Mouse (Mus musculus) cerebellum, adult 9-10 months (tissue): ENCODE measurements around the gene Ndc1.
A peak's percentile ranks its signal among the peaks of the same experiment; 100 is the strongest.
"Not testable (repeated sequence)": the region's sequence is repeated elsewhere in the genome, so short reads cannot be mapped to it uniquely, and the experiment has no call there.

Experiments used
- DNase-seq: peaks from one replicate; pipeline ENCODE4 v3.0.0; 2022

Gene Ndc1

DNA sequence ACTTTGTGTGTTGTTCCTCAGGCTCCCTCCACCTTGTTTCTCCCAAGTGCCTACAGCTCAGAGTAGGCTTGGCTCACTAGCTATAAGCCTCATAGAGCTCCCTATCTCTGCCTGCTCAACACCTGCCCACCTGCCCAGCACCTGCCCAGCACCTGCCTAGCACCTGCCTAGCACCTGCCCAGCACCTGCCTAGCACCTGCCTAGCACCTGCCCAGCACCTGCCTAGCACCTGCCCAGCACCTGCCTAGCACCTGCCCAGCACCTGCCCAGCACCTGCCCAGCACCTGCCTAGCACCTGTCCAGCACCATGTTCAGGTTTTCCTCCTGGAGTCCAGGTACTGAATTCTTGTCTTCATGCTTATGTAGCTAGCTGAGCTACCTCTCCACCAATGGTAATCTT, 1.2 kb upstream of the Ndc1 start:
- DNase-seq = not testable (repeated sequence)

DNA sequence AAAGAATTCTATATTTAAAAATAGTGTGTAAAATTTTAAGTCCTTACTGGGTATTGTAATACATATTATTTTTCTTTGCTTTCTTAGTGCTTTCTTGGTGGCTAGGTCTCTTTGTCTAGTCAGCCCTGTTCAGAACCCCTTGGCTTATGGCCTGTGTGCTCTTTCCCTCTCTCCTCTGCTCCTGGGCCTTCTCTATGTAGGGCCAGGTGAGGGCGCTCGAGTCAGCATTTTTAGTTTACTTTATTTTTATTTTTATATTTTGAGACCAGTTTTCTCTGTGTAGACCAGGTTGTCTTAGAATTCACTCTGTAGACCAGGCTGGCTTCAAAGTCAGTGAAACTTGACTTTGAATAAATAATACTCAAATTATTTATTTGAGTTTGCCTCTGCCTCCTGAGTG, 4.7 kb downstream of the Ndc1 start:
- no peak for DNase-seq

DNA sequence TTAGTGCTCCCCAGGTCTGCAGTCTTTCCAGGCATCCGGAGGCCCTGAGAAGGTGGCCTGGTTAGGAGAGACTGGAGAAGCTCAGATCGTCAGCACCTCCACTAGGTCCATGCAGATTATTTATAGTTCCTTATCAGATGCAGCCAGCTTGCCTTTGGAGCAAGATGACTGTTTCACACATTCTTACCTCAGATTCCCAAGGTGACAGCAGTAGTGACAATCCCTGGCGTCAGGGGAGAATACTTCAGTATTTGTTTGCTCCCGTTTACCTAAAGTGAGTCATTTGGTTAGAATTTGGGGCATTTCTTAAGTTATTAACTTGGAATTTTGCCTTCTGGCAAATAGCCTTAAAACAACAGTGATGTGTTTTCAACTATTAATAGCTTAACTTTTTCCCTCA, 7.1 kb downstream of the Ndc1 start:
- DNase-seq = no peak

DNA sequence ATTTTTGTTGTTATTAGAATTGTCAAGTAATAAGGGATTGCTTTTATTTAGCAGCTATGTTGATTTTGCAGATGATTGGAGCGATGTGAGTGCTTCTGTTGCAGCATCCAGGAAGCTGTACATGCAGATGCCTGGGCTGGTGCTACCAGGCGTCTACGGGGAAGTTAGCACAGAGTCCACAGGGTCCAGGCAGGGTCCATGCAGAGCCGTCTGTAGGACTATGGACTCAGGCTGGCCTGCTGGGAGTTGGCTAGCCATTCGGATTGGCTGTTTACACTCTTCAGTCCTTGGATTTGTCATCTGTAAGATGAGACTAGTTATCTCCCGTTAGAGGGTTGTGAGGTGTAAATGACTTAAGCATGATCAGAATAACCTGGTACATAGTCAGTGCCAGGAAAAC, 11.4 kb downstream of the Ndc1 start:
- no peak for DNase-seq

DNA sequence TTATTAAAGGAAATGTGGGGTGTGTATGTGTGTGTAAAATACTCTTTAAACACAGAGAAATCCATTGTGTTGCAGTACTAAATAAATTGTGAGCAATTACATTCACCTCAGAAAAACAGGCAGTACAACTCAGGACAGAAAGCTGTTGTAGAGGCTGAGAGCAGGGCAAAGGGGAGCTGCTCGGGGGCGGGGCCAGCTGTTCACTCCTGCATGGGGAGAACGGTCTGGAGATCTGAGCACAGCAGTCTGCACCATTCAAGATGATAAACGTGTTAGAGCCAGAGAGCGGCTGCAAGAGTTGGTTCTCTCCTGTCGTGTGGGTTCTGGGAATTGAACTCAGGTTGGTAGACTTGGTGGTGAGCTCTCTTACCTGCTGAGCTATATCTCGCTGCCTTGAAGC, 13.3 kb downstream of the Ndc1 start:
- DNase-seq = no peak

DNA sequence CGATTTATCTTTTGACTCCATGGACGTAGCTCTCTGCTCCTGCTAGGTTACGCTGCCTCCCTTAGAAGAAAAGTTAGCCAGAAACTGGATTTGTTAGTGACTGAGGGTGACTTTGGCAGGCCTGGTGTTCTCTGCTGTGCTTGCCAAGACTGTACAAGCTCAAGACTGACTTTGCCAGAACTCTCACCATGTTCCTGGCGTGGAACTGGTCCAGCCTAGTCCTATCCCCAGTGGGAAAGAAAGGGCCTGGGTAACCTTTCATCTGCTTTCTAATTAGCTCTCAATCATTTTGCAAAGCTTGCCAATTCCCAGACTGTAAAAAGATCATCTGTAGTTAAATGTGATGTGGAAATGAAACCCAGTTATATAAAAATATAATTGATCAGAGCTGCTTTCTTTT, 19.5 kb downstream of the Ndc1 start:
- DNase-seq = peak; percentile 36

DNA sequence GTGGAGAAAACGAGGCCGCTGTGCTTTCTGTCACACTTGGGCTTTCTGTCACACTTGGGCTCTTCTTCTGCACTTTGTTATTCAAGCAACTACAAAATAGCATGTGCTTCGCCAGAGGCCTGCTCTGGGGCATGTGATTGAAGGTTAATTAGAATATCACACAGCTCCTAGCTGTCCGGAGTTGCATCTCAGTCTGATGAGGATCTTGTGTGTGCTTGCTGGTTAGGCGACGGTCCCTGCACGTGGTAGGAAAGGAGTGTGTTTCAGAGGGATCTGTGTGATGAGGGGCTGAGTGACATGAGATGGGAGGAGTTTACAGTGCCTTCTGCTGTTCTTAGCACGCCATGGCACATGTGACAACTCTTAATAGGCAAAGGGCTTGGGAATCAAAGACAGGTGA, 19.9 kb downstream of the Ndc1 start:
- no peak for DNase-seq

DNA sequence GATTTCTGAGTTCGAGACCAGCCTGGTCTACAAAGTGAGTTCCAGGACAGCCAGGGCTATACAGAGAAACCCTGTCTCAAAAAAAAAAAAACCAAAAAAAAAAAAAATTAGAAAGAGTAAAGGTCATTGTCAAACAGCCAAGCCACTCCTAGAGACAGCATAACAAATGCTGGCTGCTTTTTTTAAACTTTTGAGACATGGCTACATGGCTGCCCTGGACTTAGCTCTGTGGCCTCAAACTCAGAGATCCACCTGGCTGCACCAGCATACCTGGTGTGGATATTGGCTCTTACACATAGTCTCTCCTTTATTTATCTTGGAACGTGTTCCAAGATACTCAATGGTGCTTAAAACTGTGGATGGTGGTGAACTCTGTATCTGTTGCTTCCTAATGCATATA, 20.7 kb downstream of the Ndc1 start:
- DNase-seq = no peak

DNA sequence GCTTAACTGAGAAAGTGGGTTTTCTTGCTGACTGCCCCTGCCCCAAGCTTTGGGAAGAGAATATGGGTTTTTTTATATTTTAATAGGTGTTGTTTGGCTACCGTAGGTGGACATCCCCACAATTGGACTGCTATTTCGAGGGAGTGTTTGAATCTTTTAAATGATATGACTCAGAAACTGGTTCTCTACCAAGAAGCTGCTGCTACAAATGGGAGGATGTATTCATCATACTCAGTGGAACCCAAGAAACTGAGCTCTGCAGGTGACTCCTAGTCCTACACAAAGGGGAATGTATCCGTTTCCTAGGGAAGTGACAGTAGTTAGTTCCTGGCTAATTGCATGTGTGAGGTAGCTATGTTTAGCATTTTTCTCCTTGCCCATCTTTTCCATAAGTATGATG, 21.8 kb downstream of the Ndc1 start:
- DNase-seq = no peak

DNA sequence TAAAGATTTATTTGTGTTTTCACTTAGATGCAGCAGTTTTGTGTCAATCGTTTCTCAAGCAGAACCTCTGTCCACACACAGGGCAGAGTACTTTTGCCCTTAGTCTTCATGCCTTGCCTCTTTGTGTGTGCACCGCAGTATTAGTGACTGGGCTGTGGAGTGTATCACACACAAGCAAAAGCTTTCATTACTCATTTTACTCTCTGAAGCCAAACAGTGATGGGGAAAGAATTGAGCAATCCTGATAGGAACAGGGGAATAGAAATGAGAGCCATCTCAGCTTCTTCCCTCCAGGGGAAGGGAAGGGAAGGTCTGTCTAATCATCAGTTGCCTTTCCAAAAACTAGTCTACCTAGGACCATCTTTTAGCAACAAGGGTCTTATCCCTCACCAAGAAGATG, 26.2 kb downstream of the Ndc1 start:
- no peak for DNase-seq

DNA sequence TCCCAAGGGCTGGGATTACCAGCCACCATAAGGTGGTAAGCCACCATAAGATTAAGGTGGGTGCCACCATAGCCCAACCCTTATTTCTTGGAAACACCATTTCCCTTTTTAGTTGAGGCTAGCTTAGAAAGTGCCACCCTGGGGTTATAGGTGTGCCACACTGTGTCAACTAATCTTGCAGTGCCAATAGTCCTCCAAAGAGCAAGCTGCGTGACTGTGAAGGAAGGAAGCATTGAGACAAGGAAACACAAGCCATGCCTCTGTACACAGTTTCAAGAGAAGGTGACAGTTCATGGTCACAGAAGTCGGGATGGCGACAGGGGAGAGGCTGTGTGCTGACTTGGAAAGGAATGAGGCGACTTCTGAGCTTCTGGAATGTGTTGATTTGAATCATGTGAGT, 52.6 kb downstream of the Ndc1 start:
- DNase-seq = no peak

DNA sequence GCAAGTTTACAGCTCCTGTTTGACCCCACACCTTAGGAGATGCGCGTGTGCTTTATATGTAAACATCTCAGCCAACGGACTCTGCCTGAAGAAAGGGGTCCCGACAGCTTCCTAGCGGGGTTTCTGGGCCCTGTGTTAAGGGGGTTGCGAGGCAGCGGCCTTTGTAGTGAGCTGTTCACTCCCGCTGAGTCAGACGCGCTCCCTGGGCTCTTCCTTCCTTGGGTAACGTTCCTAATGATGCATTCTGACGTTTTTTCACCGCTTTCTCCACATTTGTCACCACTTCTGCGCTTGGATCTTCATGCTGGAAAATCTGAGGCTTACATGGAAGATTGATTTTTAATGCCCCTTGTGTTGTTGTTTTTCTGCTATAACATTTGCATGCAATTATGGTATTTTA, 54.1 kb downstream of the Ndc1 start:
- DNase-seq = no peak

DNA sequence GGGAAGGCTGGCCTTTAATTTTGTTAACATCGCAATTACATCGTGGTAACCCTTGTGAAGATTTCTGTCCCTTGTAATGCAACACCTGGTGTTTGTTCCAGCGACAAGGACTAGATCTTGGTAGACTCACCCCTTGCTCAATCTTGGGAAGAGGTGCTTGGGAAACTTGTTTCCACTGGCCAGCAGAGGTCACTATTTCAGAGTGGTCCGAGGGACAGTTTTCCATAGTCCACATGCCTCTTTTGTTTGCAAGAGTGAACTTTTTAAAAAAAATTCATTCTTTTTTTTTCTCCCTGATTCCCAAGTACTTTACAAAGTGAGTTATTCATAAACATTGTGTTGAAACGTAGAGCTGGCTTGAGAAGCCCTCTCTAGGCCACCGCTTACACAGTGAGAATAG, 54.6 kb downstream of the Ndc1 start:
- peak; percentile 21 for DNase-seq

DNA sequence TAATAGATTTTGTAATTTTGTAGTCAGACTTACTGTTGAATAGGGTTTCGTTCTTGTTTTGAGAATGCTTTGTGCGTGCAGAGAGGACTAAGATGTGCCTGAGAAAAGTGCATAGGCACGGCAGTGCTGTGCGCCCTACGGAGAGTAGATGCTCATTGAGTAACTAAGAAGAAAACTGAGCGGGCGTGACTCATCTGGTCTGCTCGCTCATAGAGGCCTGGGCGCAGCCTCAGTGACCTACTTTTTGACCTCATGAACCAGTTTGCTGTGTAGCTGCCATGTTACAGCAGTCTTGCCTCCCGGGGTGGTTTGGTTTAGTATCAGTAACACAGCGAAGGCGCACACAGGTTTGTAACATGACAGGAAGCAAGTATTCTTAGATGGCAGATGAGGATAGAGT, 58.0 kb downstream of the Ndc1 start:
- no peak for DNase-seq

DNA sequence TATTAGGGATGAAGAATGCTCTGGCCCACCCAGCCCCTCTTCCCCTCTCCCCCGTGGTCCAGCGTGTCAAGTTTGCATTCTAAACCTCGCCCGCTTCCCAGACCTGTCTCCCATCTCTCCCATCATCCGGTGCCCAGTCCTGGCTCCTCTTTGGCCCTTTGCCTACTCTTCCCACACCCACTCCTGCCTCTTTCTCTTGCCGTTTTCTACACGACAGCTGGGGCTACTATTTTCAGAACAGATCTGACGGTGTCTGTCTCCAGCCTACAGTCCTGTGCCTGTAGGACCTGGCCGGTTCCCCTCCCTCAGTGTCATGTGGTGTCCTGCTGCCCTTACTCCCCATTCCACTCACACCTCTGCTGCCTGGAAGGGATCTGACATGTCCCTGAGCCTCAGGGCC, 59.0 kb downstream of the Ndc1 start:
- no peak for DNase-seq

DNA sequence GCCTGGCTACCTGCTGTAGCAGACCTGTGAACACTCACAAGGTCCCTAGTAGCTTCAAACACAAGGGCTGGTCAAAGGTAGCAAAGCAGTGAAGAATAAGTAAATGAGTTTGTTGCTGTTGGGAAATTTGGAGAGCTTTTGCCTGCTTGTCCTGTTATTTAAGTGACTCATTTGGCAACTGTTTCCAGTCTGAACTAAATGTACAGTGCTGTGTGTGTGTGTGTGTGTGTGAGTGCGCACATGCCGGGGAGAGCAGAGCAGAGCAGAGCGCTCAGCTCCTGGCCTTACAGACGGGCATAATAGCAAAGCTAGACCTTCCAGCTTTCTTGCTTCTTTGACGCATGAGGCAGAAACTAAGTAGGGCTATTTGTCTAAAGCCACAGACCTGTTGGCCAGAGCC, 65.1 kb downstream of the Ndc1 start:
- no peak for DNase-seq

DNA sequence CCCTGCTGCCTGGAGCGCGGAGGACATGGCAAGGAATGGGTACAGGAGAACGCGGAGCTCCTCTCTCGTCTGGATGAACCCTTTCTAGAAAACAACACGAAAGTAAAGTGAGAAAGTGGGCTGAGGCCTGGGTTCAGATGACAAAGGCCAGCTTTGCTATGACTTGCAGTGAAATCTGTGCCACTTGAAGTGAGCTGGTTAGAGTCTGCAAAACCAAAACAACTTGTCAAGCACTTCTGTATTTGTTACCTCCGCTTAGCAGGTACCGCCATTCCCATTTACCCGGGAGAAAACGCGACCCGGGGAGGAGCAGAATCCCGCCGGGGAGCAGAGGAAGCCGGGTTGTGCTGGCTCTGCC, 66.4 kb downstream of the Ndc1 start:
- DNase-seq = no peak

DNA sequence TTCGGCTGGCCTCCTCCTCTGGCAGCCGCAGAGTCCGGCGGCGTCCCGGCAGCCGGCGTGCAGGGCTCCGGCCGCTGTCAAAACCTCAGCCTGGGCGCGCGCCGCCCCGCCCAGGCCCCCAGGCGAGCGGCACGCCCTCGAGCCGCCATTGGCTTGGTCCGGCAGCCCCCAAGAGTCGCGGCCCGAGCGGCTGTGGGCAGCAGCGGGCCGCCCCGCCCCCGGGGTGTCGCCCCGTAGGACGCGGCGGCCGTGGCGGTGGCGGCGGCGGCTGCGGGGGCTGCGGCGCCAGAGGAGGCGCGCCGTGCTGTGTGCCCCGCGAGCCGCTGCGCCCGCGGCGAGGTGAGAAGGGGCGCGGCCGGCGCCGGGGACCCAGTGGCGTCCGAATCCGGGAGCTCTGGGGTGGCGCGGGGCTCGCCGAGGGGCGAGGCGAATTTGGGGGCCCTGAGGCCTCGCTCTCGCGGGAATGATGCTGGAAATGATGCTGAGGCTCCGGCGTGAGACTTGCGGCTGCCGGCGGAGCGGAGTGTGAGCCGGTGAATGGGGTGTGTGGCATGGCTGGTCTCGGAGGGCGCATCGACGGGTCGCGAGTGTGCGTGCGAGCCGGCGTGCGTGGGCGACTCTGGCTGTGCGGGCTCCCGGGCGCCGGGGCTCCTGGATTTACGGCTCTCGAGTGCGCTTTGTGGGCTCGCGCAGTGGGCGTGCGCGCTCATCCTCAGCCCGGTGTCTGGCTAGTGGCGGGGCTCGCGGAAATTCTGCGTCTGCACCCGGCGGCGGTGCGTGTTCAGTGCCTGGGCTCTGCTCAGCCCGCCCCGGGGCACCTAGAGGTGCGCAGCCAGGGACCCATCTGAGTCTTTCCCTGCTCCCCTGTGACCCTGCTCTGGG, 67.0 kb downstream of the Ndc1 start, which contains the start of gene Glis1:
Gene Glis1, plus strand, starts transcription at position 236 of the 882 bp plus-strand sequence.
- DNase-seq = no peak

DNA sequence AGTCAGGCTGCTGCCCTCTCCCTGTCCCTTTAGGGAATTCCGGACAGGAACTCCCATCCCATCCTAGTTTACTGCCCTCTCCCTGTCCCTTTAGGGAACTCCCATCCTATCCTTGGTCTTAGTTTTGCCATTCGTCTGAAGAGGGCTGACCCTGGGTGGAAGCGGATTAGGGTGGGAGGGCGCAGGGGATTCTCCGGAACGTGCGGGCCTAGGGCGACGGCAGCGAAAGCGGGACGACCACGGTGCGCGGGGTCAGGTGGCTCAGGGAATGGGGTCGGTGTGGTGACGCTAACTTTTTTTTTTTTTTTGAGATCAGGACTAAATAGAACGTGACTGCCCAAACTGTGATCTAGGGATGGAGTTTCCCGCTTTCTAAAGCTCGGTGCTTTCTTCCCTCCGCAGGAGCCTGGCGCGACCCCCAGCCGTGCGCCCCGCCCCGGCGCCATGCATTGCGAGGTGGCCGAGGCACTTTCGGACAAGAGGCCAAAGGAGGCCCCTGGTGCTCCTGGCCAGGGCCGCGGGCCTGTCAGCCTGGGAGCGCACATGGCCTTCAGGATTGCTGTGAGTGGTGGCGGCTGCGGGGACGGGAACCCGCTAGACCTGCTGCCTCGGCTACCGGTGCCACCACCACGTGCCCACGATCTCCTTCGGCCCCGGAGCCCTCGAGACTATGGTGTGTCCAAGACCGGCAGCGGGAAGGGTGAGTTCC, 67.8 kb downstream of the Ndc1 start:
- no peak for DNase-seq

DNA sequence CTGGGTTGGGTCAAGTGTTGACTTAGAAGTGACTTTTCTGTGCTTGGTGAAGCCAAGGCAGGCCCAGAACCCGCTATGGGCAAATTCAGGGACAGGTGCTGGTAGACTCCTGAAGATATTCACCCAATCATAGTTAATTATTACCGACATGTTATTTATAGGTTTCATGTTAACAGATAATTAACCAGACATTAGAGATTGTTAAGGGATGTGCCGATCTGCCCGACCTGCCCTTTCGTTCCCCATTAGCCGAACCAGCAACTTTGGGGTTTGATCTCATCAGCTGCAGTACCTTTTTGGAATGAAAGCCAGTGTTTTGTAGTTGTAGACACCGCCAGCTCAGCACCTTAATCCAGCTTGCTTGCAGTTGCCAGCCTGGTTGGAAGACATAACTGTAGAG, 68.9 kb downstream of the Ndc1 start:
- DNase-seq = no peak

DNA sequence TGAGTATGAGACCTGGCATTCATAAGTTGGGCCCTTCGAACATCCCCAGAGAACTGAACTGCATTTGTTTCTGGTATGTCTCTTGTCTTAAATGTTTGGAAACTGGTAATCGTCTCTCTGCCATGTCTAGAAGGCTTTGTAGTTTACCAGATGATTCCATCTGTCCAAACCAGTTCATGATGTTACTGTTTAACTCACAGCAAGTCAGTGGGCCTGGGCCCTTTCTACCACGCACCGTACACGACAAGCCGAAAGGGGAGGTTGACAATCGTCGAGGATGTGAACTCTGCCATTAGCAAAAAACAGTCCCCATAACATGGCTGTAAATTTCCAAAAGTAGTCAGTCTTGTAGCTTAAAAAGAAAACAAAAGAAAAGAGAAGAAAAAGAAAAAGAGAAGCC, 71.2 kb downstream of the Ndc1 start:
- DNase-seq = no peak

DNA sequence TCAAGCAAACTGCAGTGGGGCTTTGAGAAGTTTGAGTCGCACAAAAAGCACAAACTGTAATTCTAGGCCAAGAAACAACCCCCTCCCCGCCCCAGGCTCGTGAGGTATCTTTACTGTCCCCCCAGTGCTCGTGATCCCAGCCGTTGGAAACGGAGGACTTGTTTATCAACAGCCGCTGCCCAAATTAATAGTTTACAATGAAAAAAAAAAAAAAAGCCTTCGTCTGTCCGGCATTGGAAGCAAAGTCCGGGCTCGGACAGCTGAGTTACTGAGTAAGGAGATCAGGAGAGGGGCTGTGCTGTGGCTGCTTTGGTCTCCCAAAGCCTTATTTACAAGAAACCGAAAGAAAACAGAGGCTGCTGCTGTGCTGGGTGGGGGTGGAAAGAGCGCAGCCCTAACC, 72.7 kb downstream of the Ndc1 start:
- no peak for DNase-seq

DNA sequence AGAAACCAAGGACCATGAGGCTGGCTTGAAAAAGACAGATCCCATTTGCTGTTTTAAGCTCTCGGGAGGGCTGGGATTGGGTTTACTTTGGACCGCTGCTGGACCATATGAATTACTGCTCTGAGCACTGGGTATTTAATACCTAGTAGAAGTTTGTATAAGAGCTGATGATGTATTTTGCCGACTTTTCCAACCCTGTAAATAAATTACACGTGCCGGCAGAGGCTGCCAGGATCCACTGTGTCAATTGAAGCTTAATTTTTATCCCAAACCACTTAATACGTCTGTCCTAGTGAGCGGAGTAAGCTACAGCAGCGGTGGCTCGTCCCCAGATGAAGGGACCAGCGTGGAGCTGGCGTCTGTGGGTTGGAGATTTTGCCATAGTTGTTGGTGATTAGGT, 74.7 kb downstream of the Ndc1 start:
- no peak for DNase-seq

DNA sequence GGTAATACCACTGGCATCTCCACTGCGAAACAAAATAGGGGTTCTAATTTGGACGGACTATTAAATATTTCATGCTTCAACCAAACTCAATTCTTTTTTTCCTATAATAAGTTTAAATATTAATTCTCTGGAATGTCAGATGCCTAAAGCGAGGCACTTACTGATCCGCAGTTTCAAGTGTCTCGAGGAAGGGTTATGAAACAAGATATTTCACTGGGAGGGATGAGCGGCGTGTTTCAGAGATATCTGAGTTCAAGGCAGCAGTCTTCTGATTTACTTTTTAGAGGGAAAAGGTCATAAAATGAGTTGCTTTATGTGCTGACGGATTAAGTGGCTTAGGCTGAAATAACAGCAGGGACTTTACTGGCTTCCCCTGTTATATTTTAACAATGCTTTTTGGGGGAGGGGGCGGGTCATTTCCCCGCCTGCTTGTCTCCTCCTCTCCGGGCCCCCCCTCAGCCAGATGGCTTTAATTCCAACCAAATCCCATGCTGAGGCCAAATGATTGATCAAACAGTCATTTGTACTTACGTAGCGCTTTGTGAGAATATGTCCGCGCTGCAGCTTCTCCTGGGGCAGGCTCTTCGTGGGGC, 75.4 kb downstream of the Ndc1 start:
- DNase-seq = no peak
